Mouse (Mus musculus) liver, postnatal 0 days (tissue): Measurements from ENCODE around the gene Bola1. TPM values are rescaled to one million over a fixed set of nuclear protein-coding genes. Genes with fewer than 3 reads are reported as not detected.
"Not testable (repeated sequence)": the region's sequence is repeated elsewhere in the genome, so short reads cannot be mapped to it uniquely, and the experiment has no call there.

Experiments
- ATAC-seq: fragments of 200-750 bp; cut with Nextera tagmentation; 2 replicates; pipeline ENCODE4 v1.8.0; 2017; ENCODE audit warnings: mild to moderate bottlenecking, moderate library complexity
- DNase-seq: peaks from one replicate; pipeline ENCODE4 v3.0.0-alpha.2; 2016
- H3K27ac ChIP-seq: fragments of 300-500 bp; sonication (generic); 2 replicates; pipeline ENCODE4 v1.5.1; 2014; ENCODE audit warnings: antibody characterized with exemption, moderate library complexity, mild to moderate bottlenecking, low read depth
- H3K27me3 ChIP-seq: fragments of 300-500 bp; sonication (generic); 2 replicates; pipeline ENCODE4 v1.6.1; 2014; ENCODE audit warnings: low read length, control low read depth, mixed read lengths; ENCODE audit not compliant: insufficient read depth
- H3K36me3 ChIP-seq: fragments of 300-500 bp; sonication (generic); replicated peaks from 2 replicates; pipeline ENCODE4 v1.6.1; 2014; ENCODE audit warnings: mild to moderate bottlenecking, control low read depth, low read length, moderate library complexity, mixed read lengths; ENCODE audit not compliant: insufficient read depth
- H3K4me1 ChIP-seq: fragments of 300-500 bp; sonication (generic); 2 replicates; pipeline ENCODE4 v1.6.1; 2014; ENCODE audit warnings: antibody characterized with exemption, mild to moderate bottlenecking, control low read depth; ENCODE audit not compliant: insufficient read depth
- H3K4me2 ChIP-seq: fragments of 300-500 bp; sonication (generic); 2 replicates; pipeline ENCODE4 v1.6.1; 2014; ENCODE audit warnings: low read depth, mild to moderate bottlenecking, low read length, moderate library complexity, mixed read lengths
- H3K4me3 ChIP-seq: fragments of 300-500 bp; sonication (generic); 2 replicates; pipeline ENCODE4 v1.5.1; 2014; ENCODE audit warnings: low read depth, low read length
- H3K9ac ChIP-seq: fragments of 300-500 bp; sonication (generic); replicated peaks from 2 replicates; pipeline ENCODE4 v1.6.1; 2014; ENCODE audit warnings: mild to moderate bottlenecking, moderate library complexity
- H3K9me3 ChIP-seq: fragments of 300-500 bp; sonication (generic); 2 replicates; pipeline ENCODE4 v1.6.1; 2016; ENCODE audit warnings: mild to moderate bottlenecking, control low read depth, low read length, mixed read lengths
- CTCF ChIP-seq: sonication (generic); IDR thresholded peaks from 2 replicates; pipeline ENCODE4 v1.5.1; 2016; ENCODE audit warnings: antibody characterized with exemption, low read depth
- EP300 ChIP-seq: IDR thresholded peaks from 2 replicates; pipeline ENCODE4 v1.6.1; 2016; ENCODE audit warnings: antibody characterized with exemption, low read depth, mild to moderate bottlenecking
- WGBS: fragments of 180-500 bp; shearing (Covaris S2); extraction: QIAGEN DNeasy Blood & Tissue Kit; methylation state at CpG from one replicate; pipeline ENCODE4 v1.1.7; 2014; ENCODE audit not compliant: insufficient replicate concordance; 5-methylcytosine and 5-hydroxymethylcytosine counted together
- polyA plus RNA-seq: library from polyadenylated mRNA; unstranded; fragments of >200 nt; fragmentation: Nextera tagmentation; extraction: Ambion mirVana; gene quantifications from 2 replicates; pipeline ENCODE4 v1.2.1, GENCODE M21; 2015

The Bola1 gene
- polyA plus RNA-seq, 1 experiment from 2014 or later: 49.2 TPM

DNA sequence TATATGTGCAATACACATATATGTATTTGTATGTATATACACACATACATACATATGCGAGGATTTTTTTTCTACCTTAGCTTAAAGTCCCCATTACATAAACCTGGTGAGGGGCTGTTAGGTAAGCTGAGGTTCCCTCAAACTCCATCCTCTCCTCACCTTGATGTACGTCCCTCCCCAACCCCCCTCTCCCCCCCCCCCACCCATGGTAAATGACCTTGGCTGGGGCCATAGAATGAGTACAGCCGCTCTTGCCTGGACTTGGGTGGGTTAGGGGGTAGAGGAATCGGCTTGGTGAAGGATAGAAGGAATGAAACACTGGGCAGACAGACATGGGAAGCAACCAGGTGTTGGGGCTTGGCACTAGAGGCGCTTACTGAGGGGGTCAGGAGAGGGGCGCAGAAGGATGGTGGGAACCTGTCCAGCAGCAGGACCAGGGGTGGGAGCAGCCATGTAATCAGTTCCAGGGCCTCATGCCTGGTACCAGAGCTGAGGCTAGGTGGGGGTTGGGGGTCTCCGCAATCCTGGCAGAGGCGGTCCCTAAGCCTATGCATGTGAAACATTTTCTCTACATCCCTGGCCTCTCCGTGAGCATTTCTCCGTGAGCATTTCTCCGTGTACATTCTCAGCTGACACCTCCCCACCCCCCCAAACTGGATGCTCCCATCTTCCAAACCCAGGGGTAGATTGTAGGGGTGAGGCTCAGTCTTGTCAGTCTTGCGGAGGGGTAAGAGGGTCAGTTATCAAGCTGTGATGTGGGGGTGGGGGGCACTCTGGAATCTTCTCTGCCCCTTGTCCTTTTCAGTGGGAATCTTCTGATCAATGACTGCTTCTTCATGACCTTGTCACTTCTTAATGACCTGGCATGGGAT lies 37.8 kb downstream of the Bola1 start:
- no peaks in the 10 kb centered on the region for H3K27me3 ChIP-seq
- peaks cover 16% of the 10 kb centered on the region for H3K36me3 ChIP-seq
- TF ChIP-seq CTCF (no peak), EP300 (no peak)
- ATAC-seq (no peak), DNase-seq (no peak)
- H3K4me3 ChIP-seq: peak overlapping the region; percentile 34; the same call in 1 of the 2 replicates
- no peak overlapping the region for H3K27ac ChIP-seq
- 55% methylated on average over 12 of the region's 12 CpGs for WGBS
- H3K9me3 ChIP-seq: no peaks in the 10 kb centered on the region
- no peak overlapping the region for H3K9ac ChIP-seq
- no peaks in the 10 kb centered on the region for H3K4me1 ChIP-seq
- peak overlapping the region; percentile 73 for H3K4me2 ChIP-seq

DNA sequence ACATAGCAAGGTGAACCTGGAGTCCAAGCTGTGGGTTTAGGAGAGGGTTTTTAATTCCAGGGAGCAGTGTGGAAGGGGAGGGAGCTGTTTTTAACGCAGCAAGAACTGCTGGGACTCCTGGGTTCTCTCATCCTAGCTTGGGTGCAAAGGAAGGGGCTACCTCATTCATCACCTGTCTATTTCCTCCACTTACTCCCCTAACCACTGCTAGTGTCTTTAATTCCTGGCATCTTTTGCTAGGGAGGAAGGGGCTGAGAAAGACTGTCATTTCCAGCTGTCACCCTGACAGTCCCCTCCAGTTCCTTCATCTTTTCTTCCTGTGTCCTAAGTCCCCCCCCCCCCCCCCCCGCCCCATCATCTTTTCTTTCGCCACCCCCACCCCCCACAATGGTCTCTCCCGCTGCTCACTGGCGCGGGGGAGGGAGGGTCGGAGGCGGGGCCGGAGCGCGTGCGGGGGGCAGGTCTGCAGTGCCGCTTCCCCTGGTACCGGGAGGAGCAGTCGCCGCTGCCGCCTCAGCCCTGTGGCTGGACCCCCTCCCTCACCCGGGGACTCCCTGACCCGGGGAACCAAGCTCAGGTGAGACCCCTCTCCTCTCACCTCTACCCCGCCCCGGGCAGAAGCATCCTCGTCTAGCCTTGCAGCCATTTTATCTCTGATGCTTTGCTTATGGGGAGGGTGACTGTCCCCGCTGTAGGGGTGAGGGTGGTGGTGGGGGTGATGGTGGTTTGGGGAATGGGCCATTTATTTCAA lies 38.6 kb downstream of the Bola1 start, which contains the start of gene Sv2a:
Gene Sv2a (plus strand): TSS at position 425 of the 751 bp plus-strand sequence.
- Histone ChIP-seq H3K9ac (0 out of 2 replicates have a peak within 1 kb of the TSS, but pooled peaks have one; percentile 44), H3K4me1 (no peaks in the 10 kb centered on the region), H3K36me3 (peaks cover 22% of the 10 kb centered on the region), H3K9me3 (no peaks in the 10 kb centered on the region), H3K27ac (no peak within 1 kb of the TSS), H3K4me2 (peak within 1 kb of the TSS; percentile 73), H3K27me3 (no peaks in the 10 kb centered on the region), H3K4me3 (peak within 1 kb of the TSS; percentile 34)
- TF ChIP-seq CTCF (no peak), EP300 (no peak)
- peak; percentile 51 for DNase-seq
- peak; percentile 38; the same call in 1 of the 2 replicates for ATAC-seq
- WGBS: 6% methylated on average over 9 of the region's 23 CpGs

DNA sequence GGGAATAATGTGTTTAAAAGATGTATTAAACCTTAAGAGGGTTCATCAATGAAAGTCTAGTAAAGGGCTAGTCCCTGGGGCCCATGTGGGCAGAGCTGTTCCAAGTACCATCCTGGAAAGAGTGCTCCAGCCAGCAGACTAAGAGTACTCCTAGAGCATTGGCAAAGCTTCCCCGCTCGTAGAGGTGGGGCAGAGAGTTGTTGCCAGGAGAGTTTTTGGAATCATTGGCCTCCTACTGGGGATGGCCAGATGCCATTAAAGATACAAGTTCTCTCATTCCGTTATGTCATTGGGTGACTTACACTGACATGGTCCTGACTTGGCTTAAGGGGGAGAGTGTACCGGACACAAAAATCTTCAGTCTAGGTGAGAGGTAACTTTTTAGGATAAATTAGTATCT lies 40.0 kb downstream of the Bola1 start:
- ATAC-seq (no peak), DNase-seq (no peak)
- Histone ChIP-seq H3K4me1 (no peaks in the 10 kb centered on the region; the same call in 1 of the 2 replicates), H3K4me2 (no peak overlapping the region), H3K27ac (no peak overlapping the region), H3K9ac (no peak overlapping the region), H3K4me3 (no peak overlapping the region), H3K36me3 (peaks cover 33% of the 10 kb centered on the region), H3K27me3 (no peaks in the 10 kb centered on the region), H3K9me3 (no peaks in the 10 kb centered on the region)
- no peak for TF ChIP-seq EP300
- no peak for TF ChIP-seq CTCF
- WGBS: 81% methylated on average over 4 of the region's 4 CpGs

DNA sequence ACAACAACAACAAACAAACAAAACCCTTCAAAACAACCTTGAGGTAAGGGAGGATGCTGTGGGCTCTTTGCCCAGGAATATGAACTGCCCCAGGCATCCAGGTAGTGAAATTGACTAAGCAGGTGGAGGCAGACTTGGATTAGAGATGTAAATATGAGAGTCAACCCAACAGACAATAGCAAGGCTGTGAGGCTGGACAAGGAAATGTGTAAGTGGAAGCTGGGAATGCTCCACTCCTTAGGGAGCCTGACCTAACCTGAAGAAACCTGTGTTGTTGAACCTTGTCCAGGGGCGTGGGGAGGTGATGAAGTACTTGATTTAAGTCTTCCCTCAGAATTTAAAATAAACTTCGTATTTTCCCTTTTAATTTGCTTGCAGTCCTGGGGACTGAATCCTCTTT lies 40.6 kb downstream of the Bola1 start:
- H3K9ac ChIP-seq: no peak overlapping the region
- H3K27me3 ChIP-seq: no peaks in the 10 kb centered on the region

DNA sequence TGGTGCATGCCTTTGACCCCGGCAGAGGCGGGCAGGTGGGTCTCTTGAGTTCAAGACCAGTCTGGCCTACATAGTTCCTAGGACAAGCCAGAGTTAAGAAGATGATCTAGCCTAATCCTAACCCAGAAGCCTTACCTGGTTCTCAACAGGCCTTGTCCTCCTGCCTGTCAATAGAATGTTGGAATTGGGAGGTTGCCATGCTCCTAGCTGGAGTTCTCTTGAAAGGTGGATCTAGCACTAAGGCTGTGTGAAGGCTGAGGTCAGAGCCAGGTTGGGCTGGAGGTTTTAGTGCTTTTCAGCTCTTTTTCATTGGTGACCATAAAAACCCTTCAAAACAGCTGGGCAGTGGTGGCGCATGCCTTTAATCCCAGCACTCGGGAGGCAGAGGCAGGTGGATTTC lies 41.1 kb downstream of the Bola1 start:
- TF ChIP-seq EP300 (no peak), CTCF (no peak)
- no peaks in the 10 kb centered on the region for H3K9me3 ChIP-seq
- H3K4me3 ChIP-seq: no peak overlapping the region
- no peak overlapping the region for H3K9ac ChIP-seq
- no peak for ATAC-seq
- no peak overlapping the region for H3K27ac ChIP-seq
- no peak for DNase-seq
- peaks cover 6% of the 10 kb centered on the region for H3K4me1 ChIP-seq
- no peaks in the 10 kb centered on the region for H3K27me3 ChIP-seq
- H3K36me3 ChIP-seq: peaks cover 39% of the 10 kb centered on the region
- no peak overlapping the region for H3K4me2 ChIP-seq
- 77% methylated on average over 4 of the region's 4 CpGs for WGBS

More for the DNA sequence above, 40.6 kb downstream of the Bola1 start:
- DNase-seq (no peak), ATAC-seq (no peak)
- H3K9me3 ChIP-seq: no peaks in the 10 kb centered on the region
- no peak overlapping the region for H3K27ac ChIP-seq
- peaks cover 2% of the 10 kb centered on the region for H3K4me1 ChIP-seq
- peaks cover 38% of the 10 kb centered on the region for H3K36me3 ChIP-seq
- no peak overlapping the region for H3K4me3 ChIP-seq
- TF ChIP-seq EP300: no peak
- TF ChIP-seq CTCF: no peak
- WGBS: 85% methylated on average over 2 of the region's 2 CpGs
- H3K4me2 ChIP-seq: no peak overlapping the region

DNA sequence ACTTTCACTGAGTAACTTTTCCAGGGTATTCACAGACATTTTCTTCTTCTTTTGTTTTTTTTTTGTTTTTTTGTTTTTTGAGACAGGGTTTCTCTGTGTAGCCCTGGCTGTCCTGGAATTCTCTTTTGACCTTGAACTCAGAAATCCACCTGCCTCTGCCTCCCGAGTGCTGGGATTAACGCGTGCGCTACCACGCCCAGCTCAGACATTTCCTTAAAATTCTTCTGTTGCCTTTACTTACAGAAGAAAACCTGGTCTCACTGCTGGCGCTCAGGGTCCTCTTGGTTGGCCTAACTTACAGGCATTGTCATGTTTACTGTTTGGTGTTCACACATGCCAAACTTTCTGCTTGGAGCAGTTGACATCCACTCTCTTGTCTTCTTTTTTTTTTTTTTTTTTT lies 44.3 kb downstream of the Bola1 start:
- Histone ChIP-seq H3K9me3 (no peaks in the 10 kb centered on the region), H3K4me1 (peaks cover 26% of the 10 kb centered on the region), H3K4me2 (no peak overlapping the region), H3K4me3 (no peak overlapping the region), H3K9ac (no peak overlapping the region), H3K36me3 (peaks cover 42% of the 10 kb centered on the region), H3K27ac (no peak overlapping the region), H3K27me3 (no peaks in the 10 kb centered on the region)
- TF ChIP-seq CTCF: no peak
- TF ChIP-seq EP300: no peak
- 90% methylated on average over 6 of the region's 6 CpGs for WGBS
- no peak for ATAC-seq
- no peak for DNase-seq

DNA sequence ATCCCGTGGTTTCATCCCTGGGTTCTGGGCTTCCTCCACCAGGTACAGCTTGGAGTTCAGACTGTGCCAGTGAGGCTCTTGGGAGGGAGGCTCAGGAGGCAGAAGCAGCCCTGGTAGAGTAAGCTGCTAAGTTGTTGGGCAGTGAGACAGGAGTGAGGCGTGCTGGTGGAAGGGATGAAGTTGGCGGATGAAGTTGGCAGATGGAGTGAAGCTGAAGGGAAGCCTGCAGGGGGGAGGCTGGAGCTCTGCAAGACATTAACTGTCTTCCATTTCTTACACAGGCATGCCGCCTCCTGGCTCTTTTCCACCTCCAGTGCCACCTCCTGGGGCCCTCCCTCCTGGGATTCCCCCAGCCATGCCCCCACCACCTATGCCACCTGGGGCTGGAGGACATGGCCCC lies 45.5 kb downstream of the Bola1 start:
- not testable (repeated sequence) for H3K9ac ChIP-seq

More for the DNA sequence above, 45.5 kb downstream of the Bola1 start:
- Histone ChIP-seq H3K4me1 (peaks cover 27% of the 10 kb centered on the region), H3K36me3 (peaks cover 42% of the 10 kb centered on the region)
- not testable (repeated sequence) for H3K9me3 ChIP-seq, H3K4me2 ChIP-seq, H3K4me3 ChIP-seq, ATAC-seq, H3K27me3 ChIP-seq, H3K27ac ChIP-seq, DNase-seq
- 85% methylated on average over 4 of the region's 4 CpGs for WGBS
